8 mouse cellular contexts compared by ENCODE assay signal in the genomic region with DNA sequence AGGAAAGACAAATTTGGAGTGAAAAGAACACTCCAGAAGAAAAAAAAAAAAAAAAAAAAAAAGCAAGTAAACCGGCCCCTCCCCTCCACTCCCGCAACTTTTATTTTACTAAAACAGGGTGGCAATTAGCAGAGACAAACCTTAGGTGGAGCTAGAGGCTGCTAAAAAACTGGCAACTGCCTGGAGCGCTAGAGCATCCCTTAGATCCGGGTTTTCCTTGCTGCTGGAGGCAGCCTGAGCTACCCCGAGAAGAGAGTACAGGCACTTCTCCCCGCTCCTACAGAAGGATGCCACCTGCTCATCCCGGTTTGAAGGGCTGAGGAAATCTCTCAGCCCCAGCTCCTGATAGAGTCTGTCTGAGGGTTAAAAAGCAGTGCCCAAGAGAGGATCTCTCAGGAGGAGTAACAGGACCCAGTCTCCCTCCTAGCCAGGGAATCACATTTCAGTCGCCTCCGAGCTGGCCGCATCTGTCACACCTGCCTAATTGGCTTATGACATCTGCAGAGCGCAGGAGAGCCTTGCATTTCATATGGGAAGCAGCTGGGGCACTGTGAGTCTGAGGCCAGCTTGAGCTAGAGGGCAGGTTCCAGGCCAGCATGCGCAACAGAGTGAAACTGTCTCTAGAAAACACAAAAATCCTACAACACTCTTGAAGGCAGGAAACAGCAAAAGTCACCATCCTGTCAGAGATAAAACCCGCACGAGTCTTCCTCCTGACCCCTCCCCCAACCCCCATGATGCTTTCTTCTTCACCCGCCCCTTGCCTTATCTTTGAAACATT. TPM values are rescaled to one million over a fixed set of nuclear protein-coding genes. Genes with fewer than 3 reads are reported as not detected.
DNase-seq lines count a peak whose midpoint lies in the region; ATAC-seq and TF ChIP-seq lines count a peak whose summit lies in the region.

No protein-coding gene starts in this region.

- intact Hi-C loops in left cerebral cortex, adult 2 months (cut with DNase I), result loop anchor here (1.0 to 5.0 kb wide), 3 partner anchors 107 to 228 kb away; no protein-coding TSS in a partner anchor

- no peaks in the 10 kb centered on the region for H3K9me3 ChIP-seq in hindbrain, embryonic 16.5 days (ENCODE audit: control insufficient read depth, low read length)

- H3K4me3 ChIP-seq in hindbrain, embryonic 16.5 days (ENCODE audit: low read length), result peak overlapping the region; percentile 16
- peak overlapping the region; percentile 29 for H3K4me3 ChIP-seq in left cerebral cortex, adult 2 months

- H3K9ac ChIP-seq in hindbrain, embryonic 16.5 days (ENCODE audit: low read depth, low read length), result peak overlapping the region; percentile 20; the same call in 1 of the 2 replicates

- 0 out of 2 replicates have a peak, but pooled peaks cover 2% of the 10 kb centered on the region for H3K36me3 ChIP-seq in hindbrain, embryonic 16.5 days (ENCODE audit: control insufficient read depth, insufficient read depth, low read length)

- peak overlapping the region; percentile 47 for H3K4me2 ChIP-seq in hindbrain, embryonic 16.5 days (ENCODE audit: low read length)

- 0 out of 2 replicates have a peak, but pooled peaks cover 4% of the 10 kb centered on the region for H3K27me3 ChIP-seq in hindbrain, embryonic 16.5 days (replicated peaks; ENCODE audit: control insufficient read depth, insufficient read depth, low read length)

- peak; percentile 91 for ATAC-seq in hindbrain, embryonic 16.5 days
- ATAC-seq in megakaryocyte, adult 5-6 weeks (ENCODE audit: poor library complexity, severe bottlenecking), result peak; percentile 47

- TF ChIP-seq CTCF in left cerebral cortex, adult 2 months (IDR thresholded peaks at IDR 0.05), result peak; percentile 65

- peak; percentile 61 for DNase-seq in adrenal gland, postnatal 14 days
- no peak for DNase-seq in adrenal gland, adult 8-10 months
- peak; percentile 54 for DNase-seq in c-Kit-positive CD71-positive TER-119-negative erythroid progenitor cells, embryonic 14.5 days (ENCODE audit: low read depth)
- peak; percentile 77 for DNase-seq in forelimb bud, embryonic 11.5 days (ENCODE audit: low read depth, low spot score)
- DNase-seq in left cerebral cortex, adult 2 months (ENCODE audit: extremely low spot score in 1 of 2, low spot score in 2 of 2), result peak; percentile 42 to 50
- peak; percentile 46 for DNase-seq in skeletal muscle tissue, adult 2 months (ENCODE audit: low read depth, low spot score)

- 9% methylated on average over 15 of the region's 15 CpGs for WGBS in hindbrain, embryonic 16.5 days

- peaks cover 4% of the 10 kb centered on the region for H3K4me1 ChIP-seq in hindbrain, embryonic 16.5 days (ENCODE audit: control insufficient read depth, insufficient read depth, low read depth, low read length)

- H3K27ac ChIP-seq in hindbrain, embryonic 16.5 days (ENCODE audit: low read depth, low read length), result no peak overlapping the region
- no peak overlapping the region for H3K27ac ChIP-seq in left cerebral cortex, adult 2 months

RNA-seq across cellular contexts. Expression of a gene that starts 12.4 kb away (rescaled TPM):
- total RNA-seq in adrenal gland, postnatal 14 days (2021), result 22.2 and 30.6 TPM in 2 replicates
- 10 to 100 TPM; 17.4 to 25.4 (median 22.4) TPM for total RNA-seq in adrenal gland, adult 8-10 months (2022)
- 74.9 and 88.9 TPM in 2 replicates for polyA plus RNA-seq in hindbrain, embryonic 16.5 days (2015; fragmentation: Nextera tagmentation; extraction: Ambion mirVana)
- 10 to 100 TPM; 35.8 to 37.5 TPM for total RNA-seq in left cerebral cortex, adult 2 months (2021)
- 33.0 and 47.7 TPM in 2 replicates for total RNA-seq in megakaryocyte, adult 5-6 weeks (2015)
- 14.4 and 15.8 TPM in 2 replicates for total RNA-seq in megakaryocyte, adult 5-6 weeks (2017)

RNA-seq across cellular contexts. Expression of a gene that starts 27.6 kb away (rescaled TPM):
- total RNA-seq in adrenal gland, postnatal 14 days (2021), result 25.7 and 26.0 TPM in 2 replicates
- total RNA-seq in adrenal gland, adult 8-10 months (2022), result 10 to 100 TPM; 21.8 to 25.1 (median 23.4) TPM
- polyA plus RNA-seq in hindbrain, embryonic 16.5 days (2015; fragmentation: Nextera tagmentation; extraction: Ambion mirVana), result 33.6 and 33.7 TPM in 2 replicates
- 10 to 100 TPM; 15.2 TPM for total RNA-seq in left cerebral cortex, adult 2 months (2021)
- total RNA-seq in megakaryocyte, adult 5-6 weeks (2015), result 79.2 and 96.1 TPM in 2 replicates
- total RNA-seq in megakaryocyte, adult 5-6 weeks (2017), result 69.0 and 80.6 TPM in 2 replicates

RNA-seq across cellular contexts. Expression of a gene that starts 37.4 kb away (rescaled TPM):
- total RNA-seq in adrenal gland, postnatal 14 days (2021), result 4.9 and 7.2 TPM in 2 replicates
- total RNA-seq in adrenal gland, adult 8-10 months (2022), result 1 to 10 TPM; 4.8 to 6.6 (median 5.6) TPM
- polyA plus RNA-seq in hindbrain, embryonic 16.5 days (2015; fragmentation: Nextera tagmentation; extraction: Ambion mirVana), result 0.28 and 0.56 TPM in 2 replicates
- total RNA-seq in left cerebral cortex, adult 2 months (2021), result 1 to 10 TPM; 2.8 to 3.4 TPM
- 0.25 and 0.52 TPM in 2 replicates for total RNA-seq in megakaryocyte, adult 5-6 weeks (2015)
- 0.44 and 0.53 TPM in 2 replicates for total RNA-seq in megakaryocyte, adult 5-6 weeks (2017)
